Mouse (Mus musculus): ENCODE results near the gene Nol9.

DNA sequence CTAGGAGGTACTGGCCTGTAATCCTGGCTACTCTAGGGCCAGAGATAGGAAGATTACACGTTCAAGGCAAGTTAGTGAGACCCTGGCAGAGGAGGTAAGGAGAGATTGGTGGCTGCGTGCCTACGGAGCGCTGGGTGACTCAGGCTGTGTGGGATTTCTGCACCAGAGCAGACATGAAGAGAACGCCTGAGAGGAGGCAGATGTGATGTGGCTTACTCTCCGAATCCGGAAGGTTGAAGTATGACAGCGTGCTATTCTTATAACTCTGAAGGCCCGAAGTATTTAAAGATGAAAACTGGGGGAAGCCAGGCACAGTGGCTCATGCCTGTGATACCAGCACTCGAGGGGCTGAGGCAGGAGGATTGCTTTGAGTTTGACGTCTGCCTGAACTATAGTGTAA, 61.4 kb downstream of the Nol9 start:
- TF ChIP-seq CTCF (IDR thresholded peaks at IDR 0.05; ENCODE audit: borderline replicate concordance, extremely low read depth, insufficient read depth, insufficient read length) (no peak), POLR2A (IDR thresholded peaks at IDR 0.05; ENCODE audit: borderline replicate concordance, extremely low read depth, insufficient read depth, insufficient read length, poor library complexity, severe bottlenecking) (no peak)
